Mouse (Mus musculus) limb, embryonic 15.5 days (tissue): ENCODE measurements around the gene Ghr. TPM values are rescaled to one million over a fixed set of nuclear protein-coding genes. Genes with fewer than 3 reads are reported as not detected.

Experiments used
- ATAC-seq: fragments of 200-750 bp; cut with Nextera tagmentation; 2 replicates; pipeline ENCODE4 v1.8.0; 2017; ENCODE audit warnings: low read depth, moderate TSS enrichment; ENCODE audit not compliant: insufficient number of reproducible peaks, low FRiP score, low TSS enrichment
- H3K27ac ChIP-seq: fragments of 300-500 bp; sonication (generic); 2 replicates; pipeline ENCODE4 v1.5.1; 2015; ENCODE audit warnings: moderate library complexity, mild to moderate bottlenecking, inconsistent platforms
- H3K27me3 ChIP-seq: fragments of 300-500 bp; sonication (generic); 2 replicates; pipeline ENCODE4 v1.6.1; 2015; ENCODE audit warnings: inconsistent platforms
- H3K36me3 ChIP-seq: fragments of 300-500 bp; sonication (generic); 2 replicates; pipeline ENCODE4 v1.6.1; 2015; ENCODE audit warnings: inconsistent platforms
- H3K4me1 ChIP-seq: fragments of 300-500 bp; sonication (generic); 2 replicates; pipeline ENCODE4 v1.6.1; 2015; ENCODE audit warnings: inconsistent platforms
- H3K4me2 ChIP-seq: fragments of 300-500 bp; sonication (generic); 2 replicates; pipeline ENCODE4 v1.6.1; 2015; ENCODE audit warnings: mild to moderate bottlenecking, inconsistent platforms
- H3K4me3 ChIP-seq: fragments of 300-500 bp; sonication (generic); 2 replicates; pipeline ENCODE4 v1.5.1; 2015; ENCODE audit warnings: mild to moderate bottlenecking, inconsistent platforms
- H3K9ac ChIP-seq: fragments of 300-500 bp; sonication (generic); 2 replicates; pipeline ENCODE4 v1.6.1; 2015; ENCODE audit warnings: inconsistent platforms
- H3K9me3 ChIP-seq: fragments of 300-500 bp; sonication (generic); 2 replicates; pipeline ENCODE4 v1.6.1; 2016; ENCODE audit warnings: inconsistent platforms
- WGBS: fragments of 180-500 bp; shearing (Covaris S2); methylation state at CpG from one replicate; pipeline ENCODE4 v1.1.7; 2015; 5-methylcytosine and 5-hydroxymethylcytosine counted together
- polyA plus RNA-seq: library from polyadenylated mRNA; unstranded; fragments of >200 nt; fragmentation: Nextera tagmentation; extraction: Ambion mirVana; gene quantifications from 2 replicates; pipeline ENCODE4 v1.2.1, GENCODE M21; 2015

The Ghr gene
- polyA plus RNA-seq, 1 experiment from 2014 or later = 83.3 TPM

- no peak overlapping the region for H3K4me3 ChIP-seq
- no peaks in the 10 kb centered on the region for H3K36me3 ChIP-seq
- H3K9me3 ChIP-seq = no peaks in the 10 kb centered on the region
- no peaks in the 10 kb centered on the region for H3K4me1 ChIP-seq
- H3K27ac ChIP-seq = no peak overlapping the region
- no peaks in the 10 kb centered on the region for H3K27me3 ChIP-seq
- H3K9ac ChIP-seq = no peak overlapping the region
- no peak for ATAC-seq
- no peak overlapping the region for H3K4me2 ChIP-seq
- WGBS = 57% methylated on average over 4 of the region's 4 CpGs
Observed at GRCm38 (mm10) chr15:3441506-3442286, 141.6 kb downstream of the Ghr start.

- H3K9ac ChIP-seq = no peak overlapping the region
- no peak overlapping the region for H3K27ac ChIP-seq
- H3K4me3 ChIP-seq = no peak overlapping the region
- no peaks in the 10 kb centered on the region for H3K36me3 ChIP-seq
- no peaks in the 10 kb centered on the region for H3K27me3 ChIP-seq
- 0 out of 2 replicates have a peak, but pooled peaks cover 3% of the 10 kb centered on the region for H3K4me1 ChIP-seq
- H3K9me3 ChIP-seq = no peaks in the 10 kb centered on the region
- 68% methylated on average over 3 of the region's 3 CpGs for WGBS
- H3K4me2 ChIP-seq = no peak overlapping the region
- no peak for ATAC-seq
Observed at GRCm38 (mm10) chr15:3437381-3437780, 145.9 kb downstream of the Ghr start.

- Histone ChIP-seq H3K4me2 (no peak overlapping the region), H3K36me3 (no peaks in the 10 kb centered on the region), H3K4me3 (no peak overlapping the region), H3K9me3 (no peaks in the 10 kb centered on the region), H3K4me1 (0 out of 2 replicates have a peak, but pooled peaks cover 3% of the 10 kb centered on the region), H3K27me3 (no peaks in the 10 kb centered on the region), H3K9ac (no peak overlapping the region), H3K27ac (no peak overlapping the region)
- ATAC-seq = no peak
- WGBS = 44% methylated on average over 4 of the region's 4 CpGs
Observed at GRCm38 (mm10) chr15:3435637-3436036, 147.7 kb downstream of the Ghr start.

GRCm38 (mm10) chr15:3434461-3434860, 148.8 kb downstream of the Ghr start:
- Histone ChIP-seq H3K9ac (no peak overlapping the region), H3K4me2 (no peak overlapping the region), H3K4me1 (0 out of 2 replicates have a peak, but pooled peaks cover 3% of the 10 kb centered on the region), H3K27me3 (no peaks in the 10 kb centered on the region), H3K9me3 (no peaks in the 10 kb centered on the region), H3K4me3 (no peak overlapping the region), H3K36me3 (no peaks in the 10 kb centered on the region), H3K27ac (no peak overlapping the region)
- WGBS = 84% methylated on average over 3 of the region's 3 CpGs
- ATAC-seq = no peak

- H3K9ac ChIP-seq = no peak overlapping the region
- H3K4me3 ChIP-seq = no peak overlapping the region
- 0 out of 2 replicates have a peak, but pooled peaks cover 3% of the 10 kb centered on the region for H3K4me1 ChIP-seq
- H3K9me3 ChIP-seq = no peaks in the 10 kb centered on the region
- H3K36me3 ChIP-seq = no peaks in the 10 kb centered on the region
- no peaks in the 10 kb centered on the region for H3K27me3 ChIP-seq
- no peak overlapping the region for H3K4me2 ChIP-seq
- ATAC-seq = no peak
- WGBS = 54% methylated on average over 7 of the region's 7 CpGs
- no peak overlapping the region for H3K27ac ChIP-seq
Observed at GRCm38 (mm10) chr15:3433281-3433680, 150.0 kb downstream of the Ghr start.

GRCm38 (mm10) chr15:3432823-3433222, 150.5 kb downstream of the Ghr start:
- no peak for ATAC-seq
- no peaks in the 10 kb centered on the region for H3K36me3 ChIP-seq
- no peaks in the 10 kb centered on the region for H3K27me3 ChIP-seq
- 0 out of 2 replicates have a peak, but pooled peaks cover 3% of the 10 kb centered on the region for H3K4me1 ChIP-seq
- no peak overlapping the region for H3K27ac ChIP-seq
- no peak overlapping the region for H3K9ac ChIP-seq
- no peak overlapping the region for H3K4me3 ChIP-seq
- no peak overlapping the region for H3K4me2 ChIP-seq
- H3K9me3 ChIP-seq = no peaks in the 10 kb centered on the region
- WGBS = 81% methylated on average over 1 of the region's 1 CpGs

- H3K9ac ChIP-seq = no peak overlapping the region
- no peak overlapping the region for H3K4me2 ChIP-seq
- H3K27me3 ChIP-seq = no peaks in the 10 kb centered on the region
- no peaks in the 10 kb centered on the region for H3K9me3 ChIP-seq
- H3K36me3 ChIP-seq = no peaks in the 10 kb centered on the region
- no peak overlapping the region for H3K4me3 ChIP-seq
- no peak overlapping the region for H3K27ac ChIP-seq
- H3K4me1 ChIP-seq = peaks cover 14% of the 10 kb centered on the region
- ATAC-seq = no peak
Observed at GRCm38 (mm10) chr15:3429417-3429816, 153.9 kb downstream of the Ghr start.

GRCm38 (mm10) chr15:3429001-3429400, 154.3 kb downstream of the Ghr start:
- Histone ChIP-seq H3K27me3 (no peaks in the 10 kb centered on the region), H3K36me3 (no peaks in the 10 kb centered on the region), H3K9me3 (no peaks in the 10 kb centered on the region), H3K4me2 (no peak overlapping the region), H3K27ac (no peak overlapping the region), H3K4me3 (no peak overlapping the region), H3K9ac (no peak overlapping the region), H3K4me1 (peaks cover 12% of the 10 kb centered on the region)
- ATAC-seq = no peak
- 87% methylated on average over 5 of the region's 5 CpGs for WGBS

GRCm38 (mm10) chr15:3426401-3426800, 156.9 kb downstream of the Ghr start:
- 13% methylated on average over 4 of the region's 4 CpGs for WGBS
- Histone ChIP-seq H3K4me1 (peaks cover 20% of the 10 kb centered on the region), H3K9ac (no peak overlapping the region), H3K9me3 (no peaks in the 10 kb centered on the region), H3K27me3 (no peaks in the 10 kb centered on the region), H3K4me2 (no peak overlapping the region), H3K36me3 (no peaks in the 10 kb centered on the region), H3K4me3 (no peak overlapping the region), H3K27ac (no peak overlapping the region)
- no peak for ATAC-seq

- H3K27me3 ChIP-seq = no peaks in the 10 kb centered on the region
- H3K4me2 ChIP-seq = no peak overlapping the region
- H3K4me1 ChIP-seq = peaks cover 20% of the 10 kb centered on the region
- no peak overlapping the region for H3K9ac ChIP-seq
- no peaks in the 10 kb centered on the region for H3K36me3 ChIP-seq
- no peak for ATAC-seq
- WGBS = 41% methylated on average over 4 of the region's 4 CpGs
- no peak overlapping the region for H3K4me3 ChIP-seq
- peak overlapping the region; percentile 8; the same call in 1 of the 2 replicates for H3K27ac ChIP-seq
- no peaks in the 10 kb centered on the region for H3K9me3 ChIP-seq
Observed at GRCm38 (mm10) chr15:3423177-3423576, 160.1 kb downstream of the Ghr start.

GRCm38 (mm10) chr15:3417699-3418098, 165.6 kb downstream of the Ghr start:
- 74% methylated on average over 3 of the region's 3 CpGs for WGBS
- H3K9ac ChIP-seq = no peak overlapping the region
- no peaks in the 10 kb centered on the region for H3K4me1 ChIP-seq
- no peak for ATAC-seq
- H3K36me3 ChIP-seq = no peaks in the 10 kb centered on the region
- H3K9me3 ChIP-seq = no peaks in the 10 kb centered on the region
- no peaks in the 10 kb centered on the region for H3K27me3 ChIP-seq
- no peak overlapping the region for H3K4me2 ChIP-seq
- no peak overlapping the region for H3K27ac ChIP-seq
- no peak overlapping the region for H3K4me3 ChIP-seq

- H3K9me3 ChIP-seq = no peaks in the 10 kb centered on the region
- no peak overlapping the region for H3K4me3 ChIP-seq
- H3K4me1 ChIP-seq = no peaks in the 10 kb centered on the region
- 91% methylated on average over 3 of the region's 3 CpGs for WGBS
- H3K9ac ChIP-seq = no peak overlapping the region
- no peaks in the 10 kb centered on the region for H3K36me3 ChIP-seq
- ATAC-seq = no peak
- H3K27ac ChIP-seq = no peak overlapping the region
- H3K27me3 ChIP-seq = no peaks in the 10 kb centered on the region
- H3K4me2 ChIP-seq = no peak overlapping the region
Observed at GRCm38 (mm10) chr15:3413103-3413502, 170.2 kb downstream of the Ghr start.
